Mouse (Mus musculus) stomach, postnatal 0 days (tissue): Measurements from ENCODE around the gene Sp9. TPM values are rescaled to one million over a fixed set of nuclear protein-coding genes. Genes with fewer than 3 reads are reported as not detected.

Experiments used
- ATAC-seq: fragments of 200-750 bp; cut with Nextera tagmentation; 2 replicates; pipeline ENCODE4 v1.8.0; 2017; ENCODE audit not compliant: low FRiP score, low TSS enrichment
- DNase-seq: peaks from one replicate; pipeline ENCODE4 v3.0.0-alpha.2; 2016; ENCODE audit warnings: low spot score
- H3K27ac ChIP-seq: fragments of 300-500 bp; sonication (generic); replicated peaks from 2 replicates; pipeline ENCODE4 v1.5.1; 2014; ENCODE audit warnings: mild to moderate bottlenecking, control low read depth
- H3K27me3 ChIP-seq: fragments of 300-500 bp; sonication (generic); 2 replicates; pipeline ENCODE4 v1.6.1; 2014; ENCODE audit warnings: low read length; ENCODE audit not compliant: control insufficient read depth, insufficient read depth
- H3K36me3 ChIP-seq: fragments of 300-500 bp; sonication (generic); 2 replicates; pipeline ENCODE4 v1.6.1; 2014; ENCODE audit warnings: low read length, mixed read lengths; ENCODE audit not compliant: control insufficient read depth, insufficient read depth
- H3K4me1 ChIP-seq: fragments of 300-500 bp; sonication (generic); replicated peaks from 2 replicates; pipeline ENCODE4 v1.6.1; 2014; ENCODE audit warnings: antibody characterized with exemption; ENCODE audit not compliant: control insufficient read depth, insufficient read depth
- H3K4me2 ChIP-seq: fragments of 300-500 bp; sonication (generic); replicated peaks from 2 replicates; pipeline ENCODE4 v1.6.1; 2014; ENCODE audit warnings: low read depth, mild to moderate bottlenecking, control low read depth, moderate library complexity
- H3K4me3 ChIP-seq: fragments of 300-500 bp; sonication (generic); 2 replicates; pipeline ENCODE4 v1.5.1; 2014; ENCODE audit warnings: low read depth, low read length, control low read depth
- H3K9ac ChIP-seq: fragments of 300-500 bp; sonication (generic); 2 replicates; pipeline ENCODE4 v1.6.1; 2014; ENCODE audit warnings: mild to moderate bottlenecking, low read length, control low read depth, mixed read lengths
- H3K9me3 ChIP-seq: fragments of 300-500 bp; sonication (generic); 2 replicates; pipeline ENCODE4 v1.6.1; 2016; ENCODE audit warnings: low read length; ENCODE audit not compliant: control insufficient read depth
- CTCF ChIP-seq: IDR thresholded peaks from 2 replicates; pipeline ENCODE4 v1.5.1; 2016; ENCODE audit warnings: antibody characterized with exemption, low read depth, mild to moderate bottlenecking, moderate library complexity
- EP300 ChIP-seq: optimal IDR thresholded peaks from 2 replicates; pipeline ENCODE3; 2016; ENCODE audit warnings: antibody characterized with exemption
- WGBS: fragments of 180-500 bp; shearing (Covaris S2); extraction: QIAGEN DNeasy Blood & Tissue Kit; methylation state at CpG from one replicate; pipeline ENCODE4 v1.1.7; 2014; 5-methylcytosine and 5-hydroxymethylcytosine counted together
- polyA plus RNA-seq: library from polyadenylated mRNA; unstranded; fragments of >200 nt; fragmentation: Nextera tagmentation; extraction: Ambion mirVana; gene quantifications from 2 replicates; pipeline ENCODE4 v1.2.1, GENCODE M21; 2015

The Sp9 gene
- polyA plus RNA-seq, 1 experiment from 2014 or later: not detected

- Histone ChIP-seq H3K27me3 (no peaks in the 10 kb centered on the region), H3K36me3 (peaks cover 3% of the 10 kb centered on the region; the same call in 1 of the 2 replicates), H3K27ac (peak within 1 kb of the TSS; percentile 81), H3K4me2 (peak within 1 kb of the TSS; percentile 76), H3K9ac (peak within 1 kb of the TSS; percentile 87), H3K4me3 (peak within 1 kb of the TSS; percentile 81), H3K4me1 (0 out of 2 replicates have a peak, but pooled peaks cover 2% of the 10 kb centered on the region), H3K9me3 (no peaks in the 10 kb centered on the region)
- ATAC-seq: peak; percentile 98
- peak; percentile 95 for DNase-seq
- no peak for TF ChIP-seq EP300
- no peak for TF ChIP-seq CTCF
- WGBS: under 1% methylated on average over 64 of the region's 64 CpGs
Measured at GRCm38 (mm10) chr2:73312152-73313116, 40.7 kb downstream of the Sp9 start, which contains the start of the genes Scrn3 and Cir1. Gene Scrn3 (plus strand): TSS chr2:73312601. Gene Cir1 (minus strand): TSS chr2:73312701.

- Histone ChIP-seq H3K9ac (peak overlapping the region; percentile 47; the same call in 1 of the 2 replicates), H3K36me3 (peaks cover 3% of the 10 kb centered on the region; the same call in 1 of the 2 replicates), H3K4me1 (0 out of 2 replicates have a peak, but pooled peaks cover 2% of the 10 kb centered on the region), H3K4me3 (peak overlapping the region; percentile 81), H3K4me2 (peak overlapping the region; percentile 63), H3K27me3 (no peaks in the 10 kb centered on the region), H3K9me3 (no peaks in the 10 kb centered on the region), H3K27ac (peak overlapping the region; percentile 81)
- no peak for TF ChIP-seq CTCF
- TF ChIP-seq EP300: no peak
- ATAC-seq (peak; percentile 60), DNase-seq (peak; percentile 38)
- WGBS: 16% methylated on average over 14 of the region's 14 CpGs
Measured at GRCm38 (mm10) chr2:73313117-73313501, 41.4 kb downstream of the Sp9 start.

- Histone ChIP-seq H3K4me2 (no peak overlapping the region), H3K27ac (no peak overlapping the region), H3K9me3 (no peaks in the 10 kb centered on the region), H3K4me3 (no peak overlapping the region), H3K27me3 (no peaks in the 10 kb centered on the region), H3K9ac (no peak overlapping the region), H3K4me1 (0 out of 2 replicates have a peak, but pooled peaks cover 2% of the 10 kb centered on the region), H3K36me3 (no peaks in the 10 kb centered on the region; the same call in 1 of the 2 replicates)
- ATAC-seq (no peak), DNase-seq (no peak)
- WGBS: 91% methylated on average over 3 of the region's 3 CpGs
- TF ChIP-seq EP300 (no peak), CTCF (no peak)
Measured at GRCm38 (mm10) chr2:73314311-73314710, 42.6 kb downstream of the Sp9 start.

GRCm38 (mm10) chr2:73317426-73317825 lies 45.7 kb downstream of the Sp9 start:
- H3K27me3 ChIP-seq: no peaks in the 10 kb centered on the region
- DNase-seq: no peak
- no peaks in the 10 kb centered on the region for H3K4me1 ChIP-seq
- no peak overlapping the region for H3K4me3 ChIP-seq
- H3K4me2 ChIP-seq: no peak overlapping the region
- no peak for ATAC-seq
- no peak for TF ChIP-seq EP300
- TF ChIP-seq CTCF: no peak
- no peak overlapping the region for H3K27ac ChIP-seq
- WGBS: 88% methylated on average over 9 of the region's 9 CpGs
- H3K36me3 ChIP-seq: no peaks in the 10 kb centered on the region
- H3K9ac ChIP-seq: no peak overlapping the region
- no peaks in the 10 kb centered on the region for H3K9me3 ChIP-seq

GRCm38 (mm10) chr2:73319218-73319617 lies 47.5 kb downstream of the Sp9 start:
- no peaks in the 10 kb centered on the region for H3K27me3 ChIP-seq
- no peak overlapping the region for H3K9ac ChIP-seq
- H3K4me2 ChIP-seq: no peak overlapping the region
- H3K9me3 ChIP-seq: no peaks in the 10 kb centered on the region
- no peaks in the 10 kb centered on the region for H3K36me3 ChIP-seq
- WGBS: 75% methylated on average over 5 of the region's 5 CpGs
- DNase-seq (no peak), ATAC-seq (0 out of 2 replicates have a peak, but pooled peaks have one; percentile 54)
- no peak overlapping the region for H3K4me3 ChIP-seq
- H3K4me1 ChIP-seq: no peaks in the 10 kb centered on the region
- no peak overlapping the region for H3K27ac ChIP-seq
- TF ChIP-seq CTCF (no peak), EP300 (no peak)
